Mouse (Mus musculus): ENCODE data around the gene Prpf18.
"Not testable (repeated sequence)": the region's sequence is repeated elsewhere in the genome, so short reads cannot be mapped to it uniquely, and the experiment has no call there.

Gene Prpf18

GRCm38 (mm10) chr2:4614276-4614929 lies 37.5 kb downstream of the Prpf18 start:
- DNase-seq (ENCODE audit: low read depth): not testable (repeated sequence)

GRCm38 (mm10) chr2:4611704-4612103 lies 40.2 kb downstream of the Prpf18 start:
- no peak for DNase-seq (ENCODE audit: low read depth)

- no peak for DNase-seq (ENCODE audit: low read depth)
Measured at GRCm38 (mm10) chr2:4611295-4611694, 40.6 kb downstream of the Prpf18 start.

GRCm38 (mm10) chr2:4609433-4609832 lies 42.5 kb downstream of the Prpf18 start:
- no peak for DNase-seq (ENCODE audit: low read depth)

GRCm38 (mm10) chr2:4608253-4608652 lies 43.7 kb downstream of the Prpf18 start:
- DNase-seq (ENCODE audit: low read depth): no peak

- DNase-seq (ENCODE audit: low read depth): no peak
Measured at GRCm38 (mm10) chr2:4606559-4606958, 45.4 kb downstream of the Prpf18 start.

GRCm38 (mm10) chr2:4603361-4603945 lies 48.5 kb downstream of the Prpf18 start:
- no peak for DNase-seq (ENCODE audit: low read depth)

GRCm38 (mm10) chr2:4601034-4601890 lies 50.7 kb downstream of the Prpf18 start:
- peak; percentile 30 for DNase-seq (ENCODE audit: low read depth)

- DNase-seq (ENCODE audit: low read depth): no peak
Measured at GRCm38 (mm10) chr2:4596992-4597391, 54.9 kb downstream of the Prpf18 start.

- DNase-seq (ENCODE audit: low read depth): no peak
Measured at GRCm38 (mm10) chr2:4593878-4594387, 58.0 kb downstream of the Prpf18 start.

GRCm38 (mm10) chr2:4593433-4593832 lies 58.5 kb downstream of the Prpf18 start:
- DNase-seq (ENCODE audit: low read depth): peak; percentile 42

- DNase-seq (ENCODE audit: low read depth): no peak
Measured at GRCm38 (mm10) chr2:4592666-4593065, 59.2 kb downstream of the Prpf18 start.

GRCm38 (mm10) chr2:4591647-4592046 lies 60.3 kb downstream of the Prpf18 start:
- no peak for DNase-seq (ENCODE audit: low read depth)

GRCm38 (mm10) chr2:4587685-4588409 lies 64.1 kb downstream of the Prpf18 start:
- DNase-seq (ENCODE audit: low read depth): no peak

GRCm38 (mm10) chr2:4586245-4586644 lies 65.7 kb downstream of the Prpf18 start:
- no peak for DNase-seq (ENCODE audit: low read depth)

- no peak for DNase-seq (ENCODE audit: low read depth)
Measured at GRCm38 (mm10) chr2:4584252-4584651, 67.7 kb downstream of the Prpf18 start.

GRCm38 (mm10) chr2:4582930-4583329 lies 69.0 kb downstream of the Prpf18 start:
- no peak for DNase-seq (ENCODE audit: low read depth)

- no peak for DNase-seq (ENCODE audit: low read depth)
Measured at GRCm38 (mm10) chr2:4580666-4581065, 71.2 kb downstream of the Prpf18 start.

- DNase-seq (ENCODE audit: low read depth): no peak
Measured at GRCm38 (mm10) chr2:4579357-4580068, 72.4 kb downstream of the Prpf18 start.

GRCm38 (mm10) chr2:4578291-4578690 lies 73.6 kb downstream of the Prpf18 start:
- no peak for DNase-seq (ENCODE audit: low read depth)

GRCm38 (mm10) chr2:4575975-4576374 lies 75.9 kb downstream of the Prpf18 start:
- no peak for DNase-seq (ENCODE audit: low read depth)

All from c-Kit-positive CD71-negative TER-119-negative erythroid progenitor cells, embryonic 14.5 days (primary cell).